Mouse (Mus musculus): ENCODE data around the gene Hip1.

GRCm38 (mm10) chr5:135445755-135446154 lies 99.2 kb downstream of the Hip1 start:
- TF ChIP-seq CTCF (IDR thresholded peaks at IDR 0.05; ENCODE audit: extremely low read depth, insufficient read length, insufficient replicate concordance, low read depth, low read length) (no peak), POLR2A (IDR thresholded peaks at IDR 0.05; ENCODE audit: low read depth, low read length) (no peak)
